Mouse (Mus musculus): ENCODE measurements at regions not wholly inside any gene's neighbourhood (a gene's known extent, or its start where the extent isn't known, plus 50 kb on each side); places are given as distances from the start of the nearest gene placed in this dataset.

DNA sequence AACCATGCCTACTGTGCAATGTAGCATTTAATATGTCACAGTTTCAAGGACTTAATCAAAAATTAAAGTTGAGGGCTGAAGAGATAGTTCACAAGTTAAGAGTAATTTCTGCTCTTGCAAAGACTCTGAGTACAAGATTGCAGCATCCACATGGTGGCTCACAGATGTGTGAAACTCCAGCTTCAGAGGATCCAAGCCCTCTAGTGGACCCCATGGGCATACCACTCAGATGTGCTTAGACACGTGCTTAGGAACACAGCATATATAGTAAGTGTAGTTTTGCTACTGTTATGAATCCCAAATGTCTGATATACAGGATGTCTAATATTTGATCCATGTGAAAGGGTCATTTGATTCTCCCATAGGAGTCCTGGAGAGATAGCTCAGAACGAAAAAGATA is 55.0 kb upstream of the Mad2l1 start:
- TF ChIP-seq CTCF (IDR thresholded peaks at IDR 0.05; ENCODE audit: borderline replicate concordance, insufficient read depth, low read depth, low read length): no peak
- TF ChIP-seq POLR2A (IDR thresholded peaks at IDR 0.05; ENCODE audit: borderline replicate concordance, insufficient read depth, low read length): no peak
